Mouse (Mus musculus): Measurements from ENCODE around the gene Cfap69. TPM values are rescaled to one million over a fixed set of nuclear protein-coding genes. Genes with fewer than 3 reads are reported as not detected.
"Not testable (repeated sequence)": the region's sequence is repeated elsewhere in the genome, so short reads cannot be mapped to it uniquely, and the experiment has no call there.

The Cfap69 gene
- polyA plus RNA-seq, 1 experiment = 4.3 TPM

- H3K27me3 ChIP-seq (ENCODE audit: control insufficient read depth, insufficient read depth, insufficient read length) = no peaks in the 10 kb centered on the region
- TF ChIP-seq MAX (IDR thresholded peaks at IDR 0.05) = peak; percentile 50
- peak; percentile 42 for TF ChIP-seq FOSL1 (IDR thresholded peaks at IDR 0.05; ENCODE audit: insufficient read depth, low read length, poor library complexity, severe bottlenecking)
- peak; percentile 74 for TF ChIP-seq USF1 (IDR thresholded peaks at IDR 0.05; ENCODE audit: low read depth)
- TF ChIP-seq MYOD1 (IDR thresholded peaks at IDR 0.05; ENCODE audit: control insufficient read depth, insufficient read length, low read depth) = no peak
- peak; percentile 80 for TF ChIP-seq CEBPB (IDR thresholded peaks at IDR 0.05; ENCODE audit: low read depth)
- no peak for TF ChIP-seq MYOG (IDR thresholded peaks at IDR 0.05; ENCODE audit: control insufficient read depth, extremely low read depth, insufficient read length)
- no peak for TF ChIP-seq CTCF (IDR thresholded peaks at IDR 0.05; ENCODE audit: control insufficient read depth, insufficient read depth, insufficient read length)
- no peaks in the 10 kb centered on the region for H3K36me3 ChIP-seq (ENCODE audit: control insufficient read depth, insufficient read depth)
- peaks cover 82% of the 10 kb centered on the region for H3K79me2 ChIP-seq (ENCODE audit: control insufficient read depth, insufficient read depth)
- no peak overlapping the region for H3ac ChIP-seq (ENCODE audit: control insufficient read depth, insufficient read length, low read depth)
- H3K79me3 ChIP-seq (ENCODE audit: low read depth) = peaks cover 62% of the 10 kb centered on the region
- H3K4me3 ChIP-seq (ENCODE audit: insufficient read depth, poor library complexity, severe bottlenecking) = no peak overlapping the region
These were observed 25.0 kb upstream of the Cfap69 start for GRCm38 (mm10) chr5:5688945-5689540.

DNA sequence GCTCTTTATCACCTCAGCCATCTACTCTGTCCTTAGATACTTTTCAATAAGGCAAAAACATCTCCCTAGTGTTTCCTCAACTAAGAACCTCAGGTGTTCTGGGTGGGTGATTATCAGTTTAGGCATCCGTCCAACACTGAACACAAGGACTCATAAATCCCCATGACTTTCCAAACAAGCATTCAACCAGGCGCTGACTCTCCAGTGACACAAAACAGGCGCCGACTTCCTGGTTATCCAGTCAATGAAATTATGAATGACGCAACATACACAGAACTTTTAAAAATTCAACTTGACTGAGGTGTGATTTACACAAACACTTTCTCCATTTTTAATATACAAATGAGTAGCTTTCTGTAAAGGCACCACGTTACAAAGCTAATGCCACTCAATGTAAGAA, 24.2 kb upstream of the Cfap69 start:
- H3K79me3 ChIP-seq (ENCODE audit: low read depth) = peaks cover 66% of the 10 kb centered on the region
- H3K27me3 ChIP-seq (ENCODE audit: control insufficient read depth, insufficient read depth, insufficient read length) = no peaks in the 10 kb centered on the region
- TF ChIP-seq MYOD1 (IDR thresholded peaks at IDR 0.05; ENCODE audit: control insufficient read depth, insufficient read length, low read depth) (no peak), CEBPB (IDR thresholded peaks at IDR 0.05; ENCODE audit: low read depth) (peak; percentile 78)
- H3K36me3 ChIP-seq (ENCODE audit: control insufficient read depth, insufficient read depth) = no peaks in the 10 kb centered on the region
- H3K4me3 ChIP-seq (ENCODE audit: insufficient read depth, poor library complexity, severe bottlenecking) = no peak overlapping the region
- H3ac ChIP-seq (ENCODE audit: control insufficient read depth, insufficient read length, low read depth) = no peak overlapping the region
- peaks cover 84% of the 10 kb centered on the region for H3K79me2 ChIP-seq (ENCODE audit: control insufficient read depth, insufficient read depth)

GRCm38 (mm10) chr5:5686973-5687372, 22.9 kb upstream of the Cfap69 start:
- no peak overlapping the region for H3K4me3 ChIP-seq (ENCODE audit: insufficient read depth, poor library complexity, severe bottlenecking)
- H3ac ChIP-seq (ENCODE audit: control insufficient read depth, insufficient read length, low read depth) = no peak overlapping the region
- peaks cover 58% of the 10 kb centered on the region for H3K79me3 ChIP-seq (ENCODE audit: low read depth)
- no peak for TF ChIP-seq MAX (IDR thresholded peaks at IDR 0.05)
- no peak for TF ChIP-seq CTCF (IDR thresholded peaks at IDR 0.05; ENCODE audit: control insufficient read depth, insufficient read depth, insufficient read length)
- no peak for TF ChIP-seq MYOG (IDR thresholded peaks at IDR 0.05; ENCODE audit: control insufficient read depth, extremely low read depth, insufficient read length)
- H3K36me3 ChIP-seq (ENCODE audit: control insufficient read depth, insufficient read depth) = peaks cover 11% of the 10 kb centered on the region
- H3K27me3 ChIP-seq (ENCODE audit: control insufficient read depth, insufficient read depth, insufficient read length) = no peaks in the 10 kb centered on the region
- peaks cover 84% of the 10 kb centered on the region for H3K79me2 ChIP-seq (ENCODE audit: control insufficient read depth, insufficient read depth)

DNA sequence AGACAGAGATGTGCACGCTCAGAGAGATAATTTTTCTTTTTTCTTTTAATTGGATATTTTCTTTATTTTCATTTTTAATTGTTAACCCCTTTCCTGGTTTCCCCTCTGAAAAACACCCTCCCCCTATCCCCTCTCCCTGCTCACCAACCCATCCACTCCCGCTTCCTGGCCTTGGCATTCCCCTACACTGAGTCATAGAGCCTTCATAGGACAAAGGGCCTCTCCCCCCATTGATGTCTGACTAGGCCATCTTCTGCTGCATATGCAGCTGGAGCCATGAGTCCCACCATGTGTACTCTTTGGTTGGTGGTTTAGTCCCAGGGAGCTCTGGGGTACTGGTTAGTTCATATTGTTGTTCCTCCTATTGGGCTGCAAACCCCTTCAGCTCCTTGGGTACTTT, 20.9 kb upstream of the Cfap69 start:
- Histone ChIP-seq H3K79me2 (ENCODE audit: control insufficient read depth, insufficient read depth) (peaks cover 75% of the 10 kb centered on the region), H3K36me3 (ENCODE audit: control insufficient read depth, insufficient read depth) (peaks cover 24% of the 10 kb centered on the region), H3K79me3 (ENCODE audit: low read depth) (peaks cover 41% of the 10 kb centered on the region)
- TF ChIP-seq MAX (IDR thresholded peaks at IDR 0.05) = peak; percentile 65
- not testable (repeated sequence) for H3K4me3 ChIP-seq (ENCODE audit: insufficient read depth, poor library complexity, severe bottlenecking); H3K27me3 ChIP-seq (ENCODE audit: control insufficient read depth, insufficient read depth, insufficient read length); H3ac ChIP-seq (ENCODE audit: control insufficient read depth, insufficient read length, low read depth)

GRCm38 (mm10) chr5:5683292-5683691, 19.3 kb upstream of the Cfap69 start:
- Histone ChIP-seq H3K4me3 (ENCODE audit: insufficient read depth, poor library complexity, severe bottlenecking) (no peak overlapping the region), H3K36me3 (ENCODE audit: control insufficient read depth, insufficient read depth) (peaks cover 40% of the 10 kb centered on the region), H3ac (ENCODE audit: control insufficient read depth, insufficient read length, low read depth) (no peak overlapping the region), H3K79me2 (ENCODE audit: control insufficient read depth, insufficient read depth) (peaks cover 62% of the 10 kb centered on the region), H3K79me3 (ENCODE audit: low read depth) (peaks cover 33% of the 10 kb centered on the region), H3K27me3 (ENCODE audit: control insufficient read depth, insufficient read depth, insufficient read length) (no peaks in the 10 kb centered on the region)
- no peak for TF ChIP-seq MYOG (IDR thresholded peaks at IDR 0.05; ENCODE audit: control insufficient read depth, extremely low read depth, insufficient read length)
- TF ChIP-seq CTCF (IDR thresholded peaks at IDR 0.05; ENCODE audit: control insufficient read depth, insufficient read depth, insufficient read length) = no peak
- no peak for TF ChIP-seq FOSL1 (IDR thresholded peaks at IDR 0.05; ENCODE audit: insufficient read depth, low read length, poor library complexity, severe bottlenecking)
- TF ChIP-seq USF1 (IDR thresholded peaks at IDR 0.05; ENCODE audit: low read depth) = no peak
- TF ChIP-seq MYOD1 (IDR thresholded peaks at IDR 0.05; ENCODE audit: control insufficient read depth, insufficient read length, low read depth) = no peak
- TF ChIP-seq CEBPB (IDR thresholded peaks at IDR 0.05; ENCODE audit: low read depth) = no peak
- no peak for TF ChIP-seq MAX (IDR thresholded peaks at IDR 0.05)

GRCm38 (mm10) chr5:5679459-5679858, 15.4 kb upstream of the Cfap69 start:
- peaks cover 18% of the 10 kb centered on the region for H3K79me3 ChIP-seq (ENCODE audit: low read depth)
- H3ac ChIP-seq (ENCODE audit: control insufficient read depth, insufficient read length, low read depth) = no peak overlapping the region
- peaks cover 76% of the 10 kb centered on the region for H3K36me3 ChIP-seq (ENCODE audit: control insufficient read depth, insufficient read depth)
- TF ChIP-seq MAX (IDR thresholded peaks at IDR 0.05) (no peak), CEBPB (IDR thresholded peaks at IDR 0.05; ENCODE audit: low read depth) (no peak), USF1 (IDR thresholded peaks at IDR 0.05; ENCODE audit: low read depth) (no peak), FOSL1 (IDR thresholded peaks at IDR 0.05; ENCODE audit: insufficient read depth, low read length, poor library complexity, severe bottlenecking) (no peak), MYOG (IDR thresholded peaks at IDR 0.05; ENCODE audit: control insufficient read depth, extremely low read depth, insufficient read length) (no peak), CTCF (IDR thresholded peaks at IDR 0.05; ENCODE audit: control insufficient read depth, insufficient read depth, insufficient read length) (no peak), MYOD1 (IDR thresholded peaks at IDR 0.05; ENCODE audit: control insufficient read depth, insufficient read length, low read depth) (no peak)
- no peak overlapping the region for H3K4me3 ChIP-seq (ENCODE audit: insufficient read depth, poor library complexity, severe bottlenecking)
- H3K79me2 ChIP-seq (ENCODE audit: control insufficient read depth, insufficient read depth) = peaks cover 40% of the 10 kb centered on the region
- no peaks in the 10 kb centered on the region for H3K27me3 ChIP-seq (ENCODE audit: control insufficient read depth, insufficient read depth, insufficient read length)
